Mouse (Mus musculus): Measurements from ENCODE around the gene Zfp280d.

The Zfp280d gene

GRCm38 (mm10) chr9:72274677-72275076, at the start of gene Zfp280d:
TSS of gene Zfp280d (plus strand) at chr9:72274860.
- peak; percentile 95 for ATAC-seq (ENCODE audit: insufficient number of reproducible peaks, low FRiP score, low TSS enrichment)

GRCm38 (mm10) chr9:72226536-72226935, 48.1 kb upstream of the Zfp280d start:
- no peak for ATAC-seq (ENCODE audit: insufficient number of reproducible peaks, low FRiP score, low TSS enrichment)

GRCm38 (mm10) chr9:72252656-72253055, 22.0 kb upstream of the Zfp280d start:
- ATAC-seq (ENCODE audit: insufficient number of reproducible peaks, low FRiP score, low TSS enrichment), result no peak

- no peak for ATAC-seq (ENCODE audit: insufficient number of reproducible peaks, low FRiP score, low TSS enrichment)
Measured at GRCm38 (mm10) chr9:72255227-72255626, 19.4 kb upstream of the Zfp280d start.

- no peak for ATAC-seq (ENCODE audit: insufficient number of reproducible peaks, low FRiP score, low TSS enrichment)
Measured at GRCm38 (mm10) chr9:72256646-72257045, 18.0 kb upstream of the Zfp280d start.

GRCm38 (mm10) chr9:72260337-72260736, 14.3 kb upstream of the Zfp280d start:
- no peak for ATAC-seq (ENCODE audit: insufficient number of reproducible peaks, low FRiP score, low TSS enrichment)

- no peak for ATAC-seq (ENCODE audit: insufficient number of reproducible peaks, low FRiP score, low TSS enrichment)
Measured at GRCm38 (mm10) chr9:72264859-72265258, 9.8 kb upstream of the Zfp280d start.

- ATAC-seq (ENCODE audit: insufficient number of reproducible peaks, low FRiP score, low TSS enrichment), result no peak
Measured at GRCm38 (mm10) chr9:72270146-72270545, 4.5 kb upstream of the Zfp280d start.

- no peak for ATAC-seq (ENCODE audit: insufficient number of reproducible peaks, low FRiP score, low TSS enrichment)
Measured at GRCm38 (mm10) chr9:72273646-72274410, 832 bp upstream of the Zfp280d start.

GRCm38 (mm10) chr9:72275101-72275978, 680 bp downstream of the Zfp280d start:
- peak; percentile 63 for ATAC-seq (ENCODE audit: insufficient number of reproducible peaks, low FRiP score, low TSS enrichment)

GRCm38 (mm10) chr9:72275979-72276500, 1.4 kb downstream of the Zfp280d start:
- ATAC-seq (ENCODE audit: insufficient number of reproducible peaks, low FRiP score, low TSS enrichment), result no peak

GRCm38 (mm10) chr9:72276941-72277340, 2.3 kb downstream of the Zfp280d start:
- no peak for ATAC-seq (ENCODE audit: insufficient number of reproducible peaks, low FRiP score, low TSS enrichment)

- no peak for ATAC-seq (ENCODE audit: insufficient number of reproducible peaks, low FRiP score, low TSS enrichment)
Measured at GRCm38 (mm10) chr9:72279943-72280342, 5.3 kb downstream of the Zfp280d start.

GRCm38 (mm10) chr9:72287696-72288095, 13.0 kb downstream of the Zfp280d start:
- no peak for ATAC-seq (ENCODE audit: insufficient number of reproducible peaks, low FRiP score, low TSS enrichment)

GRCm38 (mm10) chr9:72288210-72288609, 13.6 kb downstream of the Zfp280d start:
- ATAC-seq (ENCODE audit: insufficient number of reproducible peaks, low FRiP score, low TSS enrichment), result no peak

GRCm38 (mm10) chr9:72289094-72289493, 14.4 kb downstream of the Zfp280d start:
- no peak for ATAC-seq (ENCODE audit: insufficient number of reproducible peaks, low FRiP score, low TSS enrichment)

GRCm38 (mm10) chr9:72294076-72294475, 19.4 kb downstream of the Zfp280d start:
- ATAC-seq (ENCODE audit: insufficient number of reproducible peaks, low FRiP score, low TSS enrichment), result no peak

- ATAC-seq (ENCODE audit: insufficient number of reproducible peaks, low FRiP score, low TSS enrichment), result no peak
Measured at GRCm38 (mm10) chr9:72309765-72310164, 35.1 kb downstream of the Zfp280d start.

GRCm38 (mm10) chr9:72333221-72333620, 58.6 kb downstream of the Zfp280d start:
- no peak for ATAC-seq (ENCODE audit: insufficient number of reproducible peaks, low FRiP score, low TSS enrichment)

- no peak for ATAC-seq (ENCODE audit: insufficient number of reproducible peaks, low FRiP score, low TSS enrichment)
Measured at GRCm38 (mm10) chr9:72336069-72336468, 61.4 kb downstream of the Zfp280d start.

- ATAC-seq (ENCODE audit: insufficient number of reproducible peaks, low FRiP score, low TSS enrichment), result no peak
Measured at GRCm38 (mm10) chr9:72339119-72339518, 64.5 kb downstream of the Zfp280d start.

Data from cerebellum, adult (tissue).